Mouse (Mus musculus) embryonic fibroblast, embryonic 13.5 days (primary cell): Measurements from ENCODE around the gene Srpk3. TPM values are rescaled to one million over a fixed set of nuclear protein-coding genes. Genes with fewer than 3 reads are reported as not detected.
"Not testable (repeated sequence)": the region's sequence is repeated elsewhere in the genome, so short reads cannot be mapped to it uniquely, and the experiment has no call there.

Source experiments
- H3K27ac ChIP-seq: 2 replicates; pipeline ENCODE4 v1.5.1; 2012; ENCODE audit warnings: low read length, control low read depth, inconsistent platforms; ENCODE audit not compliant: insufficient read depth
- H3K4me1 ChIP-seq: 2 replicates; pipeline ENCODE4 v1.6.1; 2011; ENCODE audit warnings: low read length; ENCODE audit not compliant: control insufficient read depth, insufficient read depth
- H3K4me3 ChIP-seq: 2 replicates; pipeline ENCODE4 v1.5.1; 2011; ENCODE audit warnings: mild to moderate bottlenecking, control low read depth, low read length; ENCODE audit not compliant: insufficient read depth
- CTCF ChIP-seq: IDR thresholded peaks from 2 replicates; pipeline ENCODE4 v1.5.1; 2011; ENCODE audit warnings: mild to moderate bottlenecking, control low read depth, low read length, moderate library complexity, borderline replicate concordance; ENCODE audit not compliant: insufficient read depth
- POLR2A ChIP-seq: IDR thresholded peaks from 2 replicates; pipeline ENCODE4 v1.6.1; 2011; ENCODE audit warnings: low read depth, mild to moderate bottlenecking, control low read depth, low read length, moderate library complexity
- polyA plus RNA-seq: library from polyadenylated mRNA; stranded (reverse); fragments of >200 nt; gene quantifications from 2 replicates; pipeline ENCODE4 v1.2.4, GENCODE M21; 2011; ENCODE audit warnings: low read depth; ENCODE audit not compliant: missing spikeins, insufficient read length

The Srpk3 gene
- not detected in 2 replicates for polyA plus RNA-seq

GRCm38 (mm10) chrX:73774168-73774760 is at the start of gene Srpk3:
Srpk3 (plus strand) TSS chrX:73774405.
- H3K27ac ChIP-seq: no peak within 1 kb of the TSS

GRCm38 (mm10) chrX:73730908-73731307 is 43.3 kb upstream of the Srpk3 start:
- TF ChIP-seq POLR2A (no peak), CTCF (no peak)
- Histone ChIP-seq H3K4me3 (no peak overlapping the region), H3K4me1 (no peaks in the 10 kb centered on the region), H3K27ac (no peak overlapping the region)

More at GRCm38 (mm10) chrX:73774168-73774760, at the start of gene Srpk3:
- TF ChIP-seq POLR2A: no peak
- TF ChIP-seq CTCF: no peak
- Histone ChIP-seq H3K4me1 (no peaks in the 10 kb centered on the region), H3K4me3 (no peak within 1 kb of the TSS)

- Histone ChIP-seq H3K4me1 (no peaks in the 10 kb centered on the region), H3K27ac (no peak overlapping the region), H3K4me3 (no peak overlapping the region)
- TF ChIP-seq CTCF (no peak), POLR2A (no peak)
Observed at GRCm38 (mm10) chrX:73738155-73738554, 36.0 kb upstream of the Srpk3 start.

- TF ChIP-seq CTCF: no peak
- TF ChIP-seq POLR2A: no peak
Observed at GRCm38 (mm10) chrX:73739151-73739550, 35.1 kb upstream of the Srpk3 start.

GRCm38 (mm10) chrX:73739841-73740240 is 34.4 kb upstream of the Srpk3 start:
- not testable (repeated sequence) for H3K4me1 ChIP-seq, H3K27ac ChIP-seq, H3K4me3 ChIP-seq

More at GRCm38 (mm10) chrX:73739151-73739550, 35.1 kb upstream of the Srpk3 start:
- Histone ChIP-seq H3K27ac (no peak overlapping the region), H3K4me1 (no peaks in the 10 kb centered on the region), H3K4me3 (no peak overlapping the region)

GRCm38 (mm10) chrX:73744774-73745481 is 29.3 kb upstream of the Srpk3 start:
- no peak for TF ChIP-seq POLR2A
- TF ChIP-seq CTCF: no peak
- H3K4me3 ChIP-seq: no peak overlapping the region
- H3K4me1 ChIP-seq: no peaks in the 10 kb centered on the region
- H3K27ac ChIP-seq: no peak overlapping the region

GRCm38 (mm10) chrX:73748977-73749376 is 25.2 kb upstream of the Srpk3 start:
- no peaks in the 10 kb centered on the region for H3K4me1 ChIP-seq
- no peak for TF ChIP-seq POLR2A
- no peak for TF ChIP-seq CTCF
- H3K27ac ChIP-seq: no peak overlapping the region
- no peak overlapping the region for H3K4me3 ChIP-seq

- TF ChIP-seq CTCF (no peak), POLR2A (no peak)
- Histone ChIP-seq H3K27ac (no peak within 1 kb of the TSS), H3K4me3 (no peak within 1 kb of the TSS), H3K4me1 (no peaks in the 10 kb centered on the region)
Observed at GRCm38 (mm10) chrX:73756334-73757140, 17.7 kb upstream of the Srpk3 start, which contains the start of gene Plxnb3. Plxnb3 (plus strand) TSS chrX:73757090.

- Histone ChIP-seq H3K4me1 (no peaks in the 10 kb centered on the region), H3K27ac (no peak overlapping the region), H3K4me3 (no peak overlapping the region)
- no peak for TF ChIP-seq POLR2A
- TF ChIP-seq CTCF: no peak
Observed at GRCm38 (mm10) chrX:73758611-73759290, 15.5 kb upstream of the Srpk3 start.
